Mouse (Mus musculus): ENCODE measurements around the gene Cyb5b. TPM values are rescaled to one million over a fixed set of nuclear protein-coding genes. Genes with fewer than 3 reads are reported as not detected.

Cyb5b gene
- polyA plus RNA-seq, 1 experiment from 2014 or later, result 92.0 TPM

DNA sequence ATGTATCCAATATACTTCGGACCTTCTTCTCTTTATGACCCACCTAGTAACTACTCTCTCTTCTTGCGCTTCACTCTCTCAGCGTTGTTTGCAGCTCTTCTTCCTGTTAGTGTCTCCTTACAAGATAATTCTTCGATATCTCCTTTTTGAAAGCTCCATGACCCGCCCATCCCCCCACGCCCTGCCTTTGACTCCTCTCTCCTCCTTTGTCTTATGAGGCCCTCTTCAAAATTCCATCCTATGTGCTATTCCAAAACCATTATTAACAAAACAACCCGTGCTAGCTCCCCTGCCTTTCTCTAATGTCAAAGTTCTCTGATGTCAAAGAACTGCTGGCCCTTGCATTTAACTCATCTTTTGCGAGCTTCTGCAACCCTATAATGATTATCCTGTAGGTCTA is 67.7 kb downstream of the Cyb5b start:
- H3K4me3 ChIP-seq (replicated peaks), result no peak overlapping the region
- H3K4me1 ChIP-seq, result no peaks in the 10 kb centered on the region
- H3K27ac ChIP-seq, result no peak overlapping the region
- no peak overlapping the region for H3K9ac ChIP-seq
- no peak for ATAC-seq (ENCODE audit: insufficient read depth, low FRiP score, low read depth)
- 91% methylated on average over 8 of the region's 8 CpGs for WGBS
- H3K36me3 ChIP-seq, result no peaks in the 10 kb centered on the region
- no peaks in the 10 kb centered on the region for H3K9me3 ChIP-seq
- no peaks in the 10 kb centered on the region for H3K27me3 ChIP-seq (replicated peaks)
- H3K4me2 ChIP-seq, result no peak overlapping the region

- ATAC-seq (ENCODE audit: insufficient read depth, low FRiP score, low read depth), result no peak
- Histone ChIP-seq H3K4me3 (replicated peaks) (no peak overlapping the region), H3K9ac (no peak overlapping the region), H3K27me3 (replicated peaks) (no peaks in the 10 kb centered on the region), H3K4me2 (no peak overlapping the region), H3K36me3 (no peaks in the 10 kb centered on the region), H3K4me1 (no peaks in the 10 kb centered on the region), H3K9me3 (no peaks in the 10 kb centered on the region), H3K27ac (no peak overlapping the region)
- 81% methylated on average over 2 of the region's 2 CpGs for WGBS
Measured at GRCm38 (mm10) chr8:107219078-107219477, 68.6 kb downstream of the Cyb5b start.

- Histone ChIP-seq H3K4me2 (no peak overlapping the region), H3K4me3 (replicated peaks) (no peak overlapping the region), H3K36me3 (no peaks in the 10 kb centered on the region), H3K27ac (no peak overlapping the region), H3K9ac (no peak overlapping the region), H3K27me3 (replicated peaks) (no peaks in the 10 kb centered on the region), H3K4me1 (0 out of 2 replicates have a peak, but pooled peaks cover 2% of the 10 kb centered on the region), H3K9me3 (no peaks in the 10 kb centered on the region)
- 43% methylated on average over 8 of the region's 8 CpGs for WGBS
- ATAC-seq (ENCODE audit: insufficient read depth, low FRiP score, low read depth), result no peak
Measured at GRCm38 (mm10) chr8:107221924-107222851, 71.7 kb downstream of the Cyb5b start.

DNA sequence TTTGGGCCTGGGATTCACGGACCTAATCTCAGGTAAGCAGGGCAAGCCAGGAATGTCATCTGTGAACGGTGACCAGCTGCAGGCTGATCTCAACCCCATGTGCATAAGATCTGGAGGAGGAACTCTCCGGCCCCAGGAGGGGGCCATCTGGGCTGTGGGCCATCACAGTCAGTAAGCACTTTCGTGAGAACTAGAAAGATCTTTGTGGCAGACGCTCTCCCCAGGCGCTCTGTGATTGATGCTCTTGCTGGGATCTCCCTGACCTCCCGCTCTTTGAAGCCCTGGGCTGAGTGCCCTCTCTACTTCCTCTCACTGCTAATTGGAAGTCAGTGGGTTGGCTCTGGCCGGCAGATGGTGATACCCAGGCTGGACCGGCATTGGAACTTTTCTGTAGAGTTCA is 75.7 kb downstream of the Cyb5b start:
- H3K4me2 ChIP-seq, result no peak overlapping the region
- ATAC-seq (ENCODE audit: insufficient read depth, low FRiP score, low read depth), result 0 out of 2 replicates have a peak, but pooled peaks have one; percentile 43
- WGBS, result 30% methylated on average over 9 of the region's 9 CpGs
- no peak overlapping the region for H3K4me3 ChIP-seq (replicated peaks)
- H3K9ac ChIP-seq, result no peak overlapping the region
- 0 out of 2 replicates have a peak, but pooled peaks cover 2% of the 10 kb centered on the region for H3K4me1 ChIP-seq
- H3K27ac ChIP-seq, result no peak overlapping the region
- no peaks in the 10 kb centered on the region for H3K9me3 ChIP-seq
- H3K27me3 ChIP-seq (replicated peaks), result no peaks in the 10 kb centered on the region
- H3K36me3 ChIP-seq, result no peaks in the 10 kb centered on the region

- Histone ChIP-seq H3K4me1 (0 out of 2 replicates have a peak, but pooled peaks cover 2% of the 10 kb centered on the region), H3K4me3 (replicated peaks) (no peak overlapping the region), H3K27ac (no peak overlapping the region), H3K9ac (no peak overlapping the region), H3K9me3 (no peaks in the 10 kb centered on the region), H3K36me3 (no peaks in the 10 kb centered on the region), H3K4me2 (no peak overlapping the region), H3K27me3 (replicated peaks) (no peaks in the 10 kb centered on the region)
- no peak for ATAC-seq (ENCODE audit: insufficient read depth, low FRiP score, low read depth)
- 37% methylated on average over 11 of the region's 11 CpGs for WGBS
Measured at GRCm38 (mm10) chr8:107227011-107227626, 76.7 kb downstream of the Cyb5b start.

DNA sequence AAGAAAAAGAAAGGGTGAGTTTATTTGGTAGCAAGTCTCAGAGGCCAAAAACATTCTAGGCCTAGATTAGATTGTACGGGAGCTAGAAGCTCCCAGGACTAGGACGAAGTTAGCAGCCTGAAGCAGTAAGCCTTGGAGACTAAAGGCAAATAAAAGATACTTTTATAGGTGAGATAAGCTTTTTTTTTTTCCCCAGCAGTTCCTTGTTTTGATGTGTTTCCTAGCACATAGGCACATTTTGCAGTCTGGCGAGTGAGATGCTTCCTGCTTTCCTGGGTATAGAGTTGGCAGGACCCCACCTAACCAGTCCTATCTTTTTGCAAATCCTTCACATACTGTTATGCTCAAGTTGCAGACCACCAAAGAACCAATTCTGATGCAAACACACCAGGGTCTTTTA is 82.8 kb downstream of the Cyb5b start:
- Histone ChIP-seq H3K9me3 (no peaks in the 10 kb centered on the region), H3K36me3 (no peaks in the 10 kb centered on the region), H3K27ac (no peak overlapping the region), H3K4me2 (no peak overlapping the region), H3K27me3 (replicated peaks) (no peaks in the 10 kb centered on the region), H3K9ac (no peak overlapping the region), H3K4me1 (no peaks in the 10 kb centered on the region), H3K4me3 (replicated peaks) (no peak overlapping the region)
- ATAC-seq (ENCODE audit: insufficient read depth, low FRiP score, low read depth), result no peak
- 80% methylated on average over 3 of the region's 3 CpGs for WGBS

- no peak overlapping the region for H3K27ac ChIP-seq
- H3K4me2 ChIP-seq, result no peak overlapping the region
- no peaks in the 10 kb centered on the region for H3K4me1 ChIP-seq
- H3K36me3 ChIP-seq, result no peaks in the 10 kb centered on the region
- H3K9me3 ChIP-seq, result no peaks in the 10 kb centered on the region
- no peak for ATAC-seq (ENCODE audit: insufficient read depth, low FRiP score, low read depth)
- no peak overlapping the region for H3K4me3 ChIP-seq (replicated peaks)
- 71% methylated on average over 2 of the region's 2 CpGs for WGBS
- H3K27me3 ChIP-seq (replicated peaks), result no peaks in the 10 kb centered on the region
- no peak overlapping the region for H3K9ac ChIP-seq
Measured at GRCm38 (mm10) chr8:107233718-107234117, 83.3 kb downstream of the Cyb5b start.

Other genes with a start within 250 kb of the Cyb5b start
- gene Sntb2, start 214.9 kb upstream of the Cyb5b start, polyA plus RNA-seq (2015; fragmentation: Nextera tagmentation; extraction: Ambion mirVana), result 15.8 and 17.6 TPM in 2 replicates
- gene Vps4a, start 119.4 kb upstream of the Cyb5b start, polyA plus RNA-seq (2015; fragmentation: Nextera tagmentation; extraction: Ambion mirVana), result 62.0 and 62.9 TPM in 2 replicates
- gene Pdf, start 102.0 kb upstream of the Cyb5b start, polyA plus RNA-seq (2015; fragmentation: Nextera tagmentation; extraction: Ambion mirVana), result 52.7 and 55.1 TPM in 2 replicates
- gene Cog8, start 94.0 kb upstream of the Cyb5b start, polyA plus RNA-seq (2015; fragmentation: Nextera tagmentation; extraction: Ambion mirVana), result 36.8 and 39.4 TPM in 2 replicates
- gene Nip7, start 93.8 kb upstream of the Cyb5b start, polyA plus RNA-seq (2015; fragmentation: Nextera tagmentation; extraction: Ambion mirVana), result 73.0 and 82.9 TPM in 2 replicates
- 86.6 and 115 TPM in 2 replicates for gene Tmed6, start 85.0 kb upstream of the Cyb5b start, polyA plus RNA-seq (2015; fragmentation: Nextera tagmentation; extraction: Ambion mirVana)
- 16.1 and 16.7 TPM in 2 replicates for gene Terf2, start 54.1 kb upstream of the Cyb5b start, polyA plus RNA-seq (2015; fragmentation: Nextera tagmentation; extraction: Ambion mirVana)
- 11.5 and 12.3 TPM in 2 replicates for gene Nfat5, start 142.8 kb downstream of the Cyb5b start, polyA plus RNA-seq (2015; fragmentation: Nextera tagmentation; extraction: Ambion mirVana)

All from stomach, embryonic 15.5 days (tissue).